25 mouse cellular contexts compared by ENCODE assay signal in genomic region chr12:32888226-32888625, GRCm38 (mm10).
"Had no signal": no experiment of that assay in that cellular context is flagged by ENCODE, and none has a peak within 500 bp of the region (broad histone marks: within the 10 kb centered on the region; RNA-seq: fewer than 3 reads in every experiment).

No protein-coding gene starts in this region.

- H3K36me3 ChIP-seq: heart, embryonic 10.5 days; heart, embryonic 12.5 days; hindbrain, embryonic 10.5 days; hindbrain, embryonic 12.5 days; kidney, embryonic 15.5 days; limb, embryonic 10.5 days; limb, embryonic 12.5 days; liver, embryonic 13.5 days; liver, embryonic 15.5 days had no signal

- H3K27me3 ChIP-seq: heart, embryonic 12.5 days; hindbrain, embryonic 12.5 days; kidney, embryonic 15.5 days; limb, embryonic 12.5 days; liver, embryonic 13.5 days; liver, embryonic 15.5 days had no signal

- H3K4me1 ChIP-seq: liver, embryonic 13.5 days; liver, embryonic 15.5 days had no signal

- H3K27ac ChIP-seq: heart, embryonic 10.5 days; hindbrain, embryonic 10.5 days; hindbrain, embryonic 12.5 days; hindbrain, embryonic 14.5 days; kidney, embryonic 15.5 days; kidney, postnatal 0 days; left cerebral cortex, adult 2 months; limb, embryonic 10.5 days; limb, embryonic 12.5 days; liver, embryonic 13.5 days; liver, embryonic 15.5 days had no signal

- H3K9ac ChIP-seq: heart, embryonic 12.5 days; hindbrain, embryonic 12.5 days; hindbrain, embryonic 14.5 days; kidney, embryonic 15.5 days; limb, embryonic 12.5 days; liver, embryonic 13.5 days; liver, embryonic 15.5 days had no signal

- H3K4me3 ChIP-seq: heart, embryonic 10.5 days; heart, embryonic 12.5 days; hindbrain, embryonic 10.5 days; hindbrain, embryonic 12.5 days; kidney, embryonic 15.5 days; left cerebral cortex, adult 2 months; limb, embryonic 10.5 days; limb, embryonic 12.5 days; liver, embryonic 13.5 days; liver, embryonic 15.5 days had no signal

- ATAC-seq: hindbrain, embryonic 16.5 days; intestine, embryonic 16.5 days had no signal

- H3K4me2 ChIP-seq: heart, embryonic 12.5 days; hindbrain, embryonic 12.5 days; hindbrain, embryonic 14.5 days; kidney, embryonic 15.5 days; limb, embryonic 12.5 days; liver, embryonic 11.5 days; liver, embryonic 13.5 days; liver, embryonic 15.5 days had no signal

- H3K9me3 ChIP-seq: heart, embryonic 10.5 days; heart, embryonic 12.5 days; hindbrain, embryonic 10.5 days; hindbrain, embryonic 12.5 days; kidney, embryonic 15.5 days; limb, embryonic 10.5 days; limb, embryonic 12.5 days; liver, embryonic 13.5 days; liver, embryonic 15.5 days had no signal

- DNase-seq: gastrocnemius, postnatal 14 days; heart, adult 18-20 months; heart, postnatal 10 days; heart, postnatal 4 days; kidney, adult 11 months; kidney, adult 2 months; kidney, adult 9 months; kidney, postnatal 14 days; kidney, postnatal 36 days; liver; liver, embryonic 13.5 days had no signal
